Mouse (Mus musculus): Measurements from ENCODE around the gene Nop14.

GRCm38 (mm10) chr5:34604576-34604975, 55.4 kb downstream of the Nop14 start:
- TF ChIP-seq ZC3H11A (IDR thresholded peaks at IDR 0.05; ENCODE audit: borderline replicate concordance, low read depth, low read length) (no peak), ZNF384 (IDR thresholded peaks at IDR 0.05; ENCODE audit: low read depth, low read length) (no peak)
